Mouse (Mus musculus) brain, adult 10 weeks (tissue): ENCODE results near the gene Cdc5l. TPM values are rescaled to one million over a fixed set of nuclear protein-coding genes. Genes with fewer than 3 reads are reported as not detected.

Experiments used
- polyA plus RNA-seq: library from polyadenylated mRNA; stranded (reverse); fragments of 350-450 nt; fragmentation: Illumina TruSeq; extraction: RNeasy Lipid Tissue Mini Kit (QIAGEN cat#74804); gene quantifications from one replicate; pipeline ENCODE4 v1.2.3, GENCODE M21; 2015; ENCODE audit warnings: low read depth, low replicate concordance

The Cdc5l gene
- 48.2 TPM for polyA plus RNA-seq

GRCm38 (mm10) chr17:45433419-45434261 is at the start of gene Cdc5l:
Cdc5l (minus strand) TSS chr17:45433737.

GRCm38 (mm10) chr17:45474669-45475465 is 41.3 kb upstream of the Cdc5l start, which contains the start of gene Spats1:
Spats1 (minus strand) TSS chr17:45475415.

Other genes starting within 250 kb of the Cdc5l start
- 3.8 TPM for gene Spats1, start 41.7 kb upstream of the Cdc5l start, polyA plus RNA-seq
- gene Aars2, start 73.1 kb upstream of the Cdc5l start, polyA plus RNA-seq: 18.7 TPM
- 1.3 TPM for gene Tcte1, start 89.7 kb upstream of the Cdc5l start, polyA plus RNA-seq
- 63.3 TPM for gene Tmem151b, start 115.9 kb upstream of the Cdc5l start, polyA plus RNA-seq
- 2.3 TPM for gene Nfkbie, start 122.0 kb upstream of the Cdc5l start, polyA plus RNA-seq
- gene Slc35b2, start 130.1 kb upstream of the Cdc5l start, polyA plus RNA-seq: 43.5 TPM
- 1,536 TPM for gene Hsp90ab1, start 139.5 kb upstream of the Cdc5l start, polyA plus RNA-seq
- gene Slc29a1, start 165.9 kb upstream of the Cdc5l start, polyA plus RNA-seq: 33.4 TPM
- not detected for gene Mymx, start 168.4 kb upstream of the Cdc5l start, polyA plus RNA-seq
- gene Capn11, start 225.6 kb upstream of the Cdc5l start, polyA plus RNA-seq: 0.16 TPM